Mouse (Mus musculus) c-Kit-negative CD71-positive TER-119-positive erythroid progenitor cells, embryonic 14.5 days (primary cell): ENCODE measurements around the gene Vmn1r210.
"Not testable (repeated sequence)": the region's sequence is repeated elsewhere in the genome, so short reads cannot be mapped to it uniquely, and the experiment has no call there.

Experiments used
- DNase-seq: peaks from one replicate; pipeline ENCODE4 v3.0.0-alpha.2; 2013; ENCODE audit warnings: low read depth, low spot score

The Vmn1r210 gene

DNA sequence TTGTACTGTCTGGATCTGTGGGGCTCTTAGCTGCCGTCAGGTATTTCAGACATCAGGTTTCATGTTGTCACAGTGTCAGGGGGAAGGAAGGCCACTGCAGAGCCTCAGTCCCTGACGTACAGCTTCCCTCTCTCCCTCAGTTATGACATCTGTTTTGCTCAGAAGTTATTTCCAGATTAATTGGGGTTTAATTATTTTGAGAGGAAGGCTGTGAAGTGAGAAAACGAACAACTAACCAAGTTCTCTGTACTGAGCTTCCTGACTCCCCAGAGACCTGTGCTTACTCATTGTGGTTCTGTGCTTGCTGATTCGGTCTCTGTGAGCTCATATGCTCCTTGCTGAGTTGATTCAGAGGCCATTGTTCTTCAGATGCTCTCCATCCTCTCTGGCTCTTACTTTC is at the start of gene Vmn1r210:
Gene Vmn1r210 (minus strand): TSS at position 101 of the 400 bp plus-strand sequence.
- no peak for DNase-seq

DNA sequence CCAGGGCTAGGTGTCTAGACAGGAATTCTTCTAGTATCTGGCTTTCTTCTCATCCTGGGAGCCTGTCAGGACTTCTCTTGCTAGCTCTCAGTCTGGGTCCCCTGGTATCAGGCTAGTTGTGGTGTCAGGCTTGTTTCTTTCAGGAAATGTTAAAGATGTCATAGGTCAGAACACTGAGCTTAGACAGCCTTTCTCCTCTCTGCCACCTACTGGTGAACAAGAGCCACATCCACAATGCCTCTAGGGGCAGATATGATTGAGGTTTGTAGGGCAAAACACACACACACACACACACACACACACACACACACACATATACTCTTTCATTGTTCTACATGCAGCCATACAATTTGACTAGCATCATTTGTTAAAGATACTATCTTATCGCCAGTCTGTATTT is 48.1 kb upstream of the Vmn1r210 start:
- DNase-seq, result no peak

DNA sequence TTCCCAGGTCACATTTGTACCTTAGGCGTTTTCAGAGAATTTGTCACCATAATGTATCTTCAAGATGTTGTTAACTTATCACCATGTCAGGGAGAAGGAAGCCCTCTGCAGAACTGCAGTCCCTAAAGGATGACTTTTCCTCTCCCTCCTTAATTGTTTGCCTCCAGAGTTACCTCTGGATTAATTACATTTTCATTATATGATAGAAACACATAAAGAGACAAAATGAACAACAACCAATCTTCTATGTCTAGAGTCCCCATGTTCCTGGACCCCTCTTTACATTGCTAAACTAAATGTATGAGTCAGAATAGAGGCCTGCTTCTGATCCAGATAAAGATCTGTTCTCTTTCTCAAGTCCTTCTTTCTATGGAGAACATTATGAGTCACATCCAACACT is 26.3 kb upstream of the Vmn1r210 start, which contains the start of gene Vmn1r211:
Gene Vmn1r211 (minus strand): TSS at position 101 of the 400 bp plus-strand sequence.
- no peak for DNase-seq

DNA sequence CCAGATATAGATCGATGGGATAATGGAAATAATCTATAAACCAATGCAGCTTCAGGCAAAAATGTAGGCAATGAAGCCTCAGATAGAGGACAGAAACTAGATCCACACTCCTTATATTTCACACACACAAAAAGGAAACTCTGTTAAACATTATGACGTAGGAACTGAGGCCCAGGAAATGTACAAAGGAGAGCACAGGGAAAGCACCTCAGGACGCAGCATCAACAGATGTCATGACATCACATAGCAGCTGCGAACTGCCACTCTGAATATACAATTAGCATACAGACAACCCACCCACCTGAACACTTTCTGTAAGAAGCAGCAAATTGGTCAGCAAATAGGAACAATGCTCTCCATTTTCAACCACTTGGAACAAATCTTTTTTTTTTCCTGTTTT is 23.6 kb upstream of the Vmn1r210 start:
- no peak for DNase-seq

DNA sequence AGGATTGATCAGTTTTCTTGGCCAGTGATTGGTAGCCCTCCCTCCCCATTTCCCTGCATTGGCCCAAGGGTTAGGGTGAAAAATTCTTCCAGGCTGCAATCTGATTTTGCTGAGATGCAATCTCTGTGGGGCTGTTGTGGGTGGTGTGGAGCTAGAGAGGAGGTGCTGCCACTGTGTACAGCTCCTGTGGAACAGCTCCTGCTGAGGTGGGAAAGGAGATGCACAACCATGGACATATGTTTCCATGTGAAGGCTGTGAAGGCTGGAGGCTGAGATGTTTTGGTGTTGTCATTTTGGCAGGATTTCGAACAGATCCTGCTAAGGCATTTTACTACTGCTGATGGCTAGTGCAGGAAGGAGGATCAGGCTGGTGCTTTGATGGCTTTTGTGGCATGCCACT is 15.7 kb upstream of the Vmn1r210 start:
- no peak for DNase-seq

DNA sequence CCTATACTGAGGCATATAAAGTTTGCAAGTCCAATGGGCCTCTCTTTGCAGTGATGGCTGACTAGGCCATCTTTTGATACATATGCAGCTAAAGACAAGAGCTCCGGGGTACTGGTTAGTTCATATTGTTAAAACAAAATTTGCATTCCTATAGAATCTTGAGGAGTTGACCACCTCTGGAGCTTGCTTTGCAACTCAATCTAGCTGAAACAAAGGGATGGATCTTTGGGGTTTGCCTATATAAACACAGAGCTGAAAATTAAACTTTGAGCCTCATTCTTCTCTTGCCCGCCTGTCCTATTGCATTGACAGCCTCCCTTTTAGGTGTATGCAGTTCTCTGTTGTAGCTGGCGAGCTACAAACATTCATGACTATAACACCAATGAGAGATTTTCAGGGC is 13.2 kb upstream of the Vmn1r210 start:
- not testable (repeated sequence) for DNase-seq

DNA sequence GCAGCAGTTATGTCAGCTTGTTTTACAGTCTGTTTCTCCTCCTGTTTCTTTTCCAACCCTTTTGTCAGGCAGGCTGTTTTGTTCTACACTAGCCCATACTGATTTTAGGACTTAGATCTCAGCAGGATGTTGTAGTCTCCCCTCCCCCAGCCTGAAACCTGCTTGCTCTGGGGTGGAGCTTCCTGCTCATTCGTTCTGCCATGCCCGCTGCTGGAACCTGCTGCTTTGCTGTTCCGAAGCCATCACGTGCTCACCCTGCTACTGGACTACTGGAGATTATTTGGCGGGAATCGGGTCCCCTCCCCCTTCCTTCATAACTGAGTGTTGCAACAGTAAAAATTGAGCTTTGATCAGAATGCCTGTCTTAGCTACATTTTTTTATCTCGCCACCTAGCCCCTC is 1.8 kb downstream of the Vmn1r210 start:
- not testable (repeated sequence) for DNase-seq

DNA sequence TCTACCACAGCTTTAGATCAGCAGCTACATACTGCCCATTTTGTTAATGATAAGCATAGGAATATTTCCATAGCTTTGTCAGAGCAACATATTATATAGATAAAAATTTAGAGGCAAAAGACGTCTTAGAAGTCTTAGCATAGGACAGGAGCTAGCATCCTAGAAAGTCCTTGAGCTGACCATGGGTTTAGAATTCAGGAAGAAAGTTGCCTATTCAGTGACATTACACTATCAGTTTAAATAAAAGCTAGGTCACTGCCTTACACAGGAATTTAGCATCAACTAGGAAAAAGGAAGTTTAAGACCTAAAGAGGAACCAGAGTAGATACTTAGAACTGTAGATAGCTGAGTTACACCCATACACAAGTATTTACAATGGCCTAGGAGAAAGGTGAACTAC is 9.5 kb downstream of the Vmn1r210 start:
- not testable (repeated sequence) for DNase-seq

DNA sequence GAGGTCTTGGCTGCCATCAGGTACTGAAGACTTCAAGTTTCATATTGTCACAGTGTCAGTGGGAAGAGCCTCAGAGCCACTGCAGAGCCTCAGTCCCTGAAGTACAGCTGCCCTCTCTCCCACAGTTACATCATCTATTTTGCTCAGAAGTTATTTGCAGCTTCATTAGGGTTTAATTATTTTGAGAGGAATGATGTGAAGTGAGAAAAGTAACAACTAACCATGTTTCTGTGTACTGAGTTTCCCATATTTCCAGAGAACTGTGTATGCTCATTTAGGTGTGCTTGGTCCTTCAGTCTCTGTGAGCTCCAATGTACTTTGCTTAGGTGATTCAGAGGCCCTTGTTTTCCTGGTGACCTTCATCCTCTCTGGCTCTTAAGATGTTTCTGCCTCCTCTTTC is 21.6 kb downstream of the Vmn1r210 start, which contains the start of gene Vmn1r209:
Gene Vmn1r209 (minus strand): TSS at position 101 of the 400 bp plus-strand sequence.
- not testable (repeated sequence) for DNase-seq

DNA sequence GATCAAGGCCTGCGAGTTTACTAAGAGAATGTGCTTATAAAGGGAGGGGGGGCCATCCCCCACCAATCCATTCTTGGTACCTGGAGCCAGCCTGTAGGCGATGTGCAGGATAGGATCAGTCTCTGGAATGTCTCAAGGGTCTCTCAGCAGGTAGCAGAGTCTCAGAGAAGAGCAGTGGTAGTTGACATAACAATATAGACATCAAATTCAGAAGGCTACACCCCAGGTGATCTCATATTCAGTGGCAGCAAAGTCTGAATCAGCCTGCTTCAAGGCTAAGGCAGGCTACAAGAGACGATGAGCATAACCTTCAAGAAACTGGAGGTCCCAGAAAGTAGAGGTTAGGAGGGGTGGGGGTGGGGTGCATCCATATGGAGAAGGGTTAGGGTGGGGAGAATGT is 43.1 kb downstream of the Vmn1r210 start:
- DNase-seq, result not testable (repeated sequence)

DNA sequence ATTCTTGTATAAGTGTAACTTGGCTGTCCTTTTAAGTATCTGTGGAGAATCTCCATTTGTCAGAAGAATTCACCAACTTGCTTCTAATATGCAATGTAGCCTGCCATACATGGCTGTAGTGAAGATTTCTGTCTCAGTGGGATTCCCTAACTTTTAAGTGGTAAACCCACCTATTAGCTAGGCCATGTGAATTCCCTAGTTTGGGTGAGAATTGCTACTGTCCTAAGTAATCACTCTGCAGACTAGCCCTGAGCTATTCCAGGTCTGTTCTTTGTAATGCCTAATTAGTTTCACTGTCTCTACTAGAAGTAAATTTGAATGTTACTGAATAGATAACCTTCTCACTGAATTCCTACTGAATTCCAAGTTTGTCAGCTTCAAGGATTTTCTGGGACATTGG is 47.0 kb downstream of the Vmn1r210 start:
- DNase-seq, result not testable (repeated sequence)

DNA sequence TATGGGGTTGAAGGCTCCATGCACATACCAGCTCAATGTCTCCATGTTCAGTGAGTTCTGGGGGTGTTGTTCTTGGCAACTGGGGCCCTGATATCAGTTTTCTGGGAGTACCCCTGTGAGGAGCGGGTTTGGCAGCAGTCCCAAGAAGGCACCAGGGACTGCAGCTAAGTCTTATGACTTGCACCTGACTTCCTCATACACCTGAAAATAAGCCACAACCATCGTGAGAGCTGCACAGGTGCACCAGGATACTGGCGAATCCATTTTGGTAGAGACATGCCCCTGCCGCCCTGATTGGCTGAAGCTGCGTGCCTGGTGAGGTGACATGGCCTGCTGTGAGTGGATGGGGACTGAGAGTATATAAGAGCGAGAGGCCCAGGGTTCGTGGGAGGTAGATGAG is 53.8 kb downstream of the Vmn1r210 start, which contains the start of gene Vmn1r208:
Gene Vmn1r208 (minus strand): TSS at position 101 of the 400 bp plus-strand sequence.
- DNase-seq, result not testable (repeated sequence)
